Mouse (Mus musculus) urinary bladder, postnatal 14 days (tissue): ENCODE results near the gene 4921504E06Rik.

ENCODE experiments used
- DNase-seq: peaks from one replicate; pipeline ENCODE4 v3.0.0; 2021; ENCODE audit warnings: low spot score

4921504E06Rik gene

GRCm38 (mm10) chr2:19553821-19554592, at the start of gene 4921504E06Rik:
4921504E06Rik (minus strand) TSS chr2:19553914.
- DNase-seq: peak; percentile 55

GRCm38 (mm10) chr2:19601386-19601925, 47.7 kb upstream of the 4921504E06Rik start:
- DNase-seq: no peak

- DNase-seq: no peak
These were observed 47.1 kb upstream of the 4921504E06Rik start for GRCm38 (mm10) chr2:19600860-19601259.

- no peak for DNase-seq
These were observed 46.1 kb upstream of the 4921504E06Rik start for GRCm38 (mm10) chr2:19599801-19600200.

GRCm38 (mm10) chr2:19596988-19597387, 43.3 kb upstream of the 4921504E06Rik start:
- no peak for DNase-seq

GRCm38 (mm10) chr2:19596426-19596825, 42.7 kb upstream of the 4921504E06Rik start:
- no peak for DNase-seq

GRCm38 (mm10) chr2:19594856-19595255, 41.1 kb upstream of the 4921504E06Rik start:
- DNase-seq: no peak

GRCm38 (mm10) chr2:19579846-19580245, 26.1 kb upstream of the 4921504E06Rik start:
- DNase-seq: no peak

GRCm38 (mm10) chr2:19579180-19579579, 25.5 kb upstream of the 4921504E06Rik start:
- no peak for DNase-seq

GRCm38 (mm10) chr2:19562114-19562829, 8.6 kb upstream of the 4921504E06Rik start:
- no peak for DNase-seq

GRCm38 (mm10) chr2:19560654-19561053, 6.9 kb upstream of the 4921504E06Rik start:
- DNase-seq: no peak

- DNase-seq: no peak
These were observed 6.4 kb upstream of the 4921504E06Rik start for GRCm38 (mm10) chr2:19560071-19560470.

GRCm38 (mm10) chr2:19551396-19551795, 2.3 kb downstream of the 4921504E06Rik start:
- DNase-seq: no peak

GRCm38 (mm10) chr2:19540906-19541305, 12.8 kb downstream of the 4921504E06Rik start:
- DNase-seq: no peak

GRCm38 (mm10) chr2:19529428-19529827, 24.3 kb downstream of the 4921504E06Rik start:
- no peak for DNase-seq

GRCm38 (mm10) chr2:19528797-19529196, 24.9 kb downstream of the 4921504E06Rik start:
- DNase-seq: peak; percentile 52

GRCm38 (mm10) chr2:19524071-19524470, 29.6 kb downstream of the 4921504E06Rik start:
- no peak for DNase-seq

GRCm38 (mm10) chr2:19521662-19522061, 32.1 kb downstream of the 4921504E06Rik start:
- DNase-seq: no peak

GRCm38 (mm10) chr2:19520617-19521016, 33.1 kb downstream of the 4921504E06Rik start:
- DNase-seq: no peak

GRCm38 (mm10) chr2:19519768-19520167, 33.9 kb downstream of the 4921504E06Rik start:
- DNase-seq: peak; percentile 61

- no peak for DNase-seq
These were observed 35.8 kb downstream of the 4921504E06Rik start for GRCm38 (mm10) chr2:19517952-19518351.

- DNase-seq: no peak
These were observed 41.3 kb downstream of the 4921504E06Rik start for GRCm38 (mm10) chr2:19512381-19512780.

GRCm38 (mm10) chr2:19511032-19511431, 42.7 kb downstream of the 4921504E06Rik start:
- DNase-seq: no peak
